Mouse (Mus musculus) spleen, adult 2 months (tissue): ENCODE measurements at regions not wholly inside any gene's neighbourhood (a gene's known extent, or its start where the extent isn't known, plus 50 kb on each side); places are given as distances from the start of the nearest gene placed in this dataset.

Experiments used
- CTCF ChIP-seq: fragments of 200-500 bp; IDR thresholded peaks from 2 replicates; pipeline ENCODE4 v1.5.1; 2011; ENCODE audit warnings: mild to moderate bottlenecking, inconsistent platforms; ENCODE audit not compliant: insufficient read depth, insufficient read length, insufficient replicate concordance; ENCODE audit errors: extremely low read depth
- POLR2A ChIP-seq: fragments of 200-500 bp; IDR thresholded peaks from 2 replicates; pipeline ENCODE4 v1.6.1; 2011; ENCODE audit warnings: low read depth, low read length, inconsistent platforms

DNA sequence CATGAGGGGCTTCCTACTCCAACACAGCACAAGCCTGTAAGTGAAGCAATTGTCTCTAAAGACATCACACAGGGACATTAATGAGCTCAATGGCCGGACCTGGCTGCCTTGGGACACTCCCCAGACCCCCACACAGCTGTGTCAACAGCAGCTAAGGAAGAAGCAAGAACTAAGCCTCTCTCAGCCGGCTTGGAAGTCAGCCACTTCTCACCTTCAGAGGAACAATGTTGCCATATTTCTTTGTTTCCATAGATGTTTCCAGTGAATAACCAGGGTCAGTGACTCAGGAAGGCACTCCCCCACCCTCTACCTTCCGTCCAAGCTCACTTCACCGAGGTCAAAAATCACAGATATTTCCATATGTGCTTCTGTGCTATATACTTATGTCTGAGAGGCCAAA is 157.0 kb downstream of the Tomm20 start:
- no peak for TF ChIP-seq CTCF
- TF ChIP-seq POLR2A = no peak
